Mouse (Mus musculus) c-Kit-positive CD71-negative TER-119-negative erythroid progenitor cells, embryonic 14.5 days (primary cell): ENCODE results near the gene Cd80.

ENCODE experiments used
- DNase-seq: peaks from one replicate; pipeline ENCODE4 v3.0.0-alpha.2; 2013; ENCODE audit warnings: low read depth

The Cd80 gene

GRCm38 (mm10) chr16:38448458-38448857 is 6.9 kb upstream of the Cd80 start:
- no peak for DNase-seq

DNA sequence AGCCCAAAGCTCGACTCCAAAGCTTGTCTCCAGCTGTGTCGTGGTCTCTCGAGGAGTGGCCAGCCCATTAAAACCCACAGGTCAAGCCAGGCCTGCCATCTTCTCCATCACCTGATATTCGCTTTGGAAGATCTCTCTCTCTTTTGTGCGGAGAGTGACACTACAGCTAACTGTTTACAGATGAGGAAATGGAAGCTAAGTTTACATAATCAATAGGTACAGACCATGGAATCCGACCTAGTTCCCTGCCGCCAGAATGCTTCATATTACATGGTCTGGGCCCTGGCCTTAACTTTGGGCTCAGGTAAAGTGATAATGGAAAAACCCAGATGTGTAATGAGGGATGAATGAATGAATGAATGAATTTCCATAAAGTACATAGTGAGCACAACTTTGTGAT is 4.7 kb upstream of the Cd80 start:
- no peak for DNase-seq

DNA sequence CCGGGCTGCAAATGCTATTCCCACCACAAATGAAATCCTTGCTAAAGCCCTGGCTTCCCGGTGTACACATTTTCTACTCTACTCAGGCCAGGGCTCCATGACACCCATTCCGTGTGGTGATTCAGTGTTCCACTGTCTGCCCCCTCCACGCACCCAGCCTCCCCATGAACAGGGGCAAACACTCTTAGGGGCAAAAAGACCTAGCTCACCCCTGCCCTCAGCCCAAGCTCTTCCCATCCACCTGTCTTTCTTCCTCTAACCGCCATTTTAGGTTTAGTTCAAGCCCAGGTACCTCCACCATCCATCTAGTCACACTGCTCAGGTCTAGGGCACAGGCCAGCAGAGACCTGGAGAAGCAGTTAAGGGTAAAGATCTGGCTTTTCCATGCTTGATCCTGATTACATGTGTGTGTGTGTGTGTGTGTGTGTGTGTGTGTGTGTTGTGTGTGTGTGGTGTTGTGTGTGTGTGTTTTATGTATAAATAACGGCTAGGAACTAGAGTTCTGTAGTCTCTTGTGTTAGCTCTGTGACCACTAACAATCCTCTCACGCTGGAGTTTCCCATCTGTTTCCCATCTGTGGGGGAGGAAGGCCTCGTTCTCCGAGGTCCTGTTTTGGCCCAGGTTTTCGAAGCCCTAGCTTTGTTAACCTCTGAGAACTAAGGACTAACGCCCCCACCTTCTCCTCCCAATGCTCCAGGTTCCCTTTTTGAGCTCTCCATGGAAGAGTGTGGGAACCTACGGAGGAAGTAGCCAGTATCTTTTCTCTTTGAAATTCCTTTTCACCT is 3.7 kb upstream of the Cd80 start:
- no peak for DNase-seq

DNA sequence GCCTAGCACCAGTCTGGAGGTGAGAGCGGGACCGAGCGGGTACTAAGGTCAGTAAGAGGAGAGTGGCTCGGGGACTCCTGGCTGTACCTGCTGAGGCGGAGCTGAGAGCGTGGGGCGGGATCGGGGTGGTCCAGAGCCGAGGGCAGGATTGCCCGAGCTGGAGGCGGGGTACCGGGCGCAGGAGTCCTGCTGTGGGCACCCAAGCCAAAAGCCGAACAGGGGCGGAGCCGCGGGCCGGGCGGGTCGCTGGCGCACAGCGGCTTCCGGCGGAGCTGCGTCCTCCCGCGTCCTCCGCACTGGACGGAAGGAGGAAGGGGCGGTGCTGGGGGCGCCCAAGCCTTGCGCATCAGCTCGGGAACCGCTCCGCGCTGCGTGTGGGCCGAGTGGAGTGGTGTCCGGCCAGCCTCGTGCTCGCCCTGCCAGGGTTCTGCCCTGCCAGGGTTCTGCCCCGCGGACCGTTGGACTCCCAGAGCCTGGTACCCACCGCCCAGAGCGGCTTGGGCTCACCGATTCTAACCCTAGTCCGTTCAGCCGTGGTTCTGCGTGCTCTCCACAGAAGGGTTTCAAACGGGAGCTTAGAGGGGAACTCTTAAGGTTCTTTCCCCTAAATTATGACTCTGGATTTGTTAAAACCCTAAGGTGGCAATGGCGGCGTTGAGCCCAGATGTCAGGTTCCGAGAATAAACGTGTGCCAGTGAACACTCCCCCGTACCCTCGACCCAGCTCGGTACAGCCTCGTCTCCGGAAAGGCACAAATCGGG is 2.7 kb upstream of the Cd80 start, which contains the start of gene Adprh:
Gene Adprh, minus strand, starts transcription at position 262 of the 761 bp plus-strand sequence.
- DNase-seq, result peak; percentile 72

GRCm38 (mm10) chr16:38453203-38453553 is 2.2 kb upstream of the Cd80 start:
- DNase-seq, result no peak

DNA sequence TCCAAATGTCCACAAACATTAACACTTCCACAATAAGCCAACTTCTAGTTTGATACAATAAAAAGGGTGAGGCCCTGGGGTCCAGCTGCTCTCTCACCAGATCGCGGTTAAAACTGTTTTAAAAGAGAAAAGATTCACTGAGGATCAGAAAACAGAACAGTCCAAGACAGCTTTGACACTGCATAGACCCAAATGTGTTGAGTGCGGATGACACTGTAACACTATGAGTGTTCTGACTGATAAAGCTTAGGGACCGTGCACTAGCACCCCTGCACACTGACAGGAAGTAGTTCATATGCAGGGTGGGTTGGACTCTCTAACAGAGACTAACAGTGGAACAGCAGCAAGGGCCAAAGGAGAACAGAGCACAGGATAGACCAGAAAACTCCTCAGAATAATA is 1.4 kb upstream of the Cd80 start:
- no peak for DNase-seq

DNA sequence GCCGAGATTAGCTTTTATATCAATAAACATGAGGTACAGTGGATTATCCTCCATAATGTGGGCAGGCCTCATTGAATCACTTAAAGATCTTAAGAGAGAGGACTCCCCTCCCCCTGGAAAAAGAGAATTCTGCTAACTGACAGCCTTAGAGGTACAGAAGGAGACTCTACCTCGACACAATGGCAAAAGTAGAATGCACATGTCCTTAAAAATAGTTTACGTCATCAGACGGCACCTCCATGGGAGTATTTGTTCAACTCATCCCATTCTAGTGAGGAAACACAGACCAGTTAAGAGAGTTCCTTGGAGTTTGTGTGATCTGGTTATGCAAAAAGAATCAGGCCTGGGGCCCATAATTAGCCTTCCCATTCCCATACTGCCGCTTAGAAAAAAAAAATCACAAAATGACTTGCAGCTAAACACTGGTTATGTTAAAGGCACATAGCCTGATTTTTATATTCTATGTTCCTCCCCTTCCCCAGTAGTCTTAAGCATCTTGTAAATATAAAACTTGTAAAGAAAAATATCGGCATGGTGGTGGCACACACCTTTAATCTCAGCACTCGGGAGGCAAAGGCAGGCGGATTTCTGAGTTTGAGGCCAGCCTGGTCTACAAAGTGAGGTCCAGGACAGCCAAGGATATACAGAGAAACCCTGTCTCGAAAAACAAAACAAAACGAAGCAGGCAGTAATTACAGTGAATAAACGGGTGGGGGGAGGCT is 667 bp upstream of the Cd80 start:
- DNase-seq, result no peak

GRCm38 (mm10) chr16:38456812-38457567 is 1.6 kb downstream of the Cd80 start:
- no peak for DNase-seq

DNA sequence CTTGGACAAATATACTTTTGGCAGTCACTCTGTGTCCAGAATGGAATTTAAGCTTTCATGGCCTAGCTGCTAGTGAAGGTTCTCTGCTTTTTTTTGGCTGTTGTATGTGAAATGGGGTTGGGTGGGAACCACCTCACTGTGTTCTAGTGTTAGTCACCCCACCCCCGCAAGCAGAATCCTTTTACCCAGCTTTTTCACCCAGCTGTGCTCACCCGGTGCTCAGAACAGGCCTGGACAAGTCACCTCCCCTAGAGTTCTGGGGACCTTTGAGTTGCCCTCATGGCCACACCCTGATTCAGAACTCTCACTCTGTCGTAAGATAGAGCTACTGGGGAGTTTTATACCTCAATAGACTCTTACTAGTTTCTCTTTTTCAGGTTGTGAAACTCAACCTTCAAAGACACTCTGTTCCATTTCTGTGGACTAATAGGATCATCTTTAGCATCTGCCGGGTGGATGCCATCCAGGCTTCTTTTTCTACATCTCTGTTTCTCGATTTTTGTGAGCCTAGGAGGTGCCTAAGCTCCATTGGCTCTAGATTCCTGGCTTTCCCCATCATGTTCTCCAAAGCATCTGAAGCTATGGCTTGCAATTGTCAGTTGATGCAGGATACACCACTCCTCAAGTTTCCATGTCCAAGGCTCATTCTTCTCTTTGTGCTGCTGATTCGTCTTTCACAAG is 3.4 kb downstream of the Cd80 start:
- no peak for DNase-seq

DNA sequence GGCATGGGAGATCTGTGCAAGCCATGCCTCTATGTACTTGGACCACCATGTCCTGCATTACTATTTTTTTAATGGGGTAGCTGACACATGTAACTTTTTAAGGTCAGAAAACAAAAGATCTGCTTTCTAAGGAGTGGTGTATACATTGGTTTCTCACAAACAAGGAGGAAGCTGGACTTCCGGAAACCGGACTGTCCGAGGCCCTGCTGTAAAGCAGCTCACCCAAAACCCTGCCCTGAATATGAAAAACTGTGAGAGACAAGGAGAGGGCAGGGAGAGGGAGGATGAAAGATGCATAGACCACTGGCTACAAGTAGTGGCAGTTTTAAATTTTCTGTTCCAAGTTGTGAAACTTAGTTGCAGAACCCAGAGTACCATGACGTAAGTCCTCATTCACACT is 4.6 kb downstream of the Cd80 start:
- DNase-seq, result no peak

DNA sequence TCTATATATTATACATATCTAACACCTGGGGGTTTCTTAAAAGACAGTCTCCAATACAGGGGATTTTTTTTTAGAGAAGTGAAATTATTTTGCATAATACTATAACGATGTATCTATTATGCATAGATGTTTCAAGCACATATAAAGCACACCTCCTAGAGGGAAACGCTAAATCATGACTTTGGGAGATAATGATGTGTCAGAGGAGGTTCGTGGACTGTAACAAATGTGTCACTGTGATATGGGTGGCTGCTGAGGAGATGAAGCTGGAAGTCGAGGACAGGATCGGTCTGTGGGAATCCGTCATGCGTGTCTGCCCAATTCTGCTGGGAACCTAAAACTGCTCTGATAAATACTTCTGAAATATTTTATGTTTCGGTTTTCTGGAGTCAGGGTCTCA is 6.4 kb downstream of the Cd80 start:
- DNase-seq, result no peak

GRCm38 (mm10) chr16:38462161-38462560 is 6.8 kb downstream of the Cd80 start:
- no peak for DNase-seq

DNA sequence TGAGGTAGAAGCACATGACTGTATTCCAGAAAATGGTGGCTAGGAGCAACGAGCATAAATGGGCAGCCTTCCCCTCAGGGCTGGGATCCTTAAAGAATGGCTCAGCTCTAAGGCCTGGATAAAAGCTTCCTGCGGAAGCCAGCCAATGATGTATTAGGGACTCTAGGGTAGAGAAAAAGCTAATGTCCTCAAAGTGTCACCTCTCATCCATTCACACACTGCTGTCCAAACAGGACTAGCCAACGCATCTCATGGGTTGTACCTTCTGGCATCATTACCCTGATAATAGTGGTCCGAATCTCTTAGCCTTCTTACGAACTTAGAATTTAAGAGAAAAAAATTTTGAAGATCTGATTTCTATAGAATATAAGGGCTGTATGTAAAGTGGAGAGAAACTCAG is 7.9 kb downstream of the Cd80 start:
- DNase-seq, result no peak

GRCm38 (mm10) chr16:38466089-38466488 is 10.7 kb downstream of the Cd80 start:
- DNase-seq, result no peak

GRCm38 (mm10) chr16:38467091-38467916 is 11.9 kb downstream of the Cd80 start:
- DNase-seq, result no peak

DNA sequence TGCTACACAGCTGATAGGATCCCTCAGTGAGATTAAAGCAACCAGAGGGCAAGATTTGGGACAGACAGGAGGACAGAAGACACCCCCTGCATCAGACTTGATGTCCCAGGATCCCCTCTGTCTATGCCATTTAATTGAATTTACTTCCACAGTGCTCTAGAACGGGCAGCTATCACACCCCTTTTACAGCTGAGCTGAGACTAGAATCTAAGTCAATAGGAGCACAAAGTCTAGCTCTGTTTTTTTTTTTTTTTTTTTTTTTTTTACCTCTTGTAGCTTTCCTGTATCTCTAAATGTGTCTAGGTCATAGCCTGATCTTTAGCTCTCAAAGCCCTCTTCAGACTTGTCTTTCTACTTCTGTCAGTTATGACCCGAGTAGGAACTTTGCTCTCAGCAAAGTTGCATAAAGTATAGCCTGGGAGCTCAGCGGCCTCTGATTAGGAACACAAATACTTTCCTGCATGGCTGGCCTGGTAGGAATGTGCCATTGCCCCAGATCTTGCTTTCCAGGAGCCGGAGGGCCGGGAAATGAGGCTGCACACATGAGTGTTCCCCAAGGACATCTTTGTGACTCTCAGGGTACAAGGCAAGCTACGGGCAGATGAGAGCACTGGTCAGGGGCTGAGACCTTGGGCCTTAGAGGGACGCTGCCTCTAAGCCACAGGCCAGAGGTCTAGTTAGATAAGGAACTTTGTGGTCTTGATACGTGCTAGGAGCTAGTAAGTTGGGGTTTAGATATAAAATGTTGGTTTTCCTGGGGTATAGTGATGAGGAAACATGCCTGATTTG is 12.8 kb downstream of the Cd80 start:
- no peak for DNase-seq

- no peak for DNase-seq
Measured at GRCm38 (mm10) chr16:38468706-38469018, 13.3 kb downstream of the Cd80 start.

DNA sequence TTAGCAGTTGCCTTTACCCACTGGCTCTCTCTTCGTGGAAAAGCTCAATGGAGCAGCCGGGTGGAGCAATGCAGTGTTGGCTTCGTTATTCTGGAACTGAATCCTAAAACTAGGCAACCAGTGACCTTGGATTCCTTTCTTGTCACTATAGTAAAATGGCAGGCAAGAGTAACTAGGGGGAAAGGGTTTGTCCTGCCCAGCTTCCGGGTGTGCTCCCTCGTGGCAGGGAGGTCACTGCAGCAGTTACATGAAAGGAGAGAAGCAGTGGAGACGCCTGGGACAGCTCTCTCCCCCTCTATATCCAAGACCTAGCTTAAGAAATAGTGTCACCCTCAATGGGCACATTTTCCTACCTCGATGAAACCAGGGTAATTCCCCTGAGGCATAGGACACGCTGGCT is 14.1 kb downstream of the Cd80 start:
- no peak for DNase-seq

- no peak for DNase-seq
Measured at GRCm38 (mm10) chr16:38471697-38472506, 16.5 kb downstream of the Cd80 start.
